Mouse (Mus musculus): ENCODE measurements around the gene Msh6. TPM values are rescaled to one million over a fixed set of nuclear protein-coding genes. Genes with fewer than 3 reads are reported as not detected.
"Not testable (repeated sequence)": the region's sequence is repeated elsewhere in the genome, so short reads cannot be mapped to it uniquely, and the experiment has no call there.

Gene Msh6
- polyA plus RNA-seq, 1 experiment from 2014 or later, result 32.6 TPM

DNA sequence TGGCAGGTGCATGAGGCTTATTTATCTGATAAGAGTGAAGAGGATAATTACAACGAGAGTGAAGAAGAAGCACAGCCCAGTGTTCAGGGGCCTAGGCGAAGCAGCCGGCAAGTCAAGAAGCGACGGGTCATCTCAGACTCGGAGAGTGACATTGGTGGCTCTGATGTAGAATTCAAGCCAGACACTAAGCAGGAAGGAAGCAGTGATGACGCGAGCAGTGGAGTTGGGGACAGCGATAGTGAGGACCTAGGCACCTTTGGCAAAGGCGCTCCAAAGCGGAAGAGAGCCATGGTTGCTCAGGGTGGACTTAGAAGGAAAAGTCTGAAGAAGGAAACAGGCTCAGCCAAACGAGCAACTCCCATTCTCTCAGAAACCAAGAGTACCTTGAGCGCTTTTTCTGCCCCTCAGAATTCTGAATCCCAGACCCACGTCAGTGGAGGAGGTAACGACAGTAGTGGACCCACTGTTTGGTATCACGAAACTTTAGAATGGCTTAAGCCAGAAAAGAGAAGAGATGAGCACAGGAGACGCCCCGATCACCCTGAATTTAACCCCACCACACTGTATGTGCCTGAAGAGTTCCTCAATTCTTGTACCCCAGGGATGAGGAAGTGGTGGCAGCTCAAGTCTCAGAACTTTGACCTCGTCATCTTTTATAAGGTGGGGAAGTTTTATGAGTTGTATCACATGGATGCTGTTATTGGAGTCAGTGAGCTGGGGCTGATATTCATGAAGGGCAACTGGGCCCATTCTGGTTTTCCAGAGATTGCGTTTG, 9.8 kb downstream of the Msh6 start:
- H3K4me3 ChIP-seq (replicated peaks), result no peak overlapping the region
- 83% methylated on average over 20 of the region's 20 CpGs for WGBS (ENCODE audit: insufficient replicate concordance)
- H3K9me3 ChIP-seq (replicated peaks), result no peaks in the 10 kb centered on the region
- no peak for DNase-seq
- no peak for ATAC-seq (ENCODE audit: low read depth)
- peaks cover 8% of the 10 kb centered on the region for H3K4me1 ChIP-seq (replicated peaks)
- no peak overlapping the region for H3K4me2 ChIP-seq
- no peak overlapping the region for H3K9ac ChIP-seq
- peaks cover 92% of the 10 kb centered on the region for H3K36me3 ChIP-seq
- no peaks in the 10 kb centered on the region for H3K27me3 ChIP-seq
- H3K27ac ChIP-seq, result no peak overlapping the region

DNA sequence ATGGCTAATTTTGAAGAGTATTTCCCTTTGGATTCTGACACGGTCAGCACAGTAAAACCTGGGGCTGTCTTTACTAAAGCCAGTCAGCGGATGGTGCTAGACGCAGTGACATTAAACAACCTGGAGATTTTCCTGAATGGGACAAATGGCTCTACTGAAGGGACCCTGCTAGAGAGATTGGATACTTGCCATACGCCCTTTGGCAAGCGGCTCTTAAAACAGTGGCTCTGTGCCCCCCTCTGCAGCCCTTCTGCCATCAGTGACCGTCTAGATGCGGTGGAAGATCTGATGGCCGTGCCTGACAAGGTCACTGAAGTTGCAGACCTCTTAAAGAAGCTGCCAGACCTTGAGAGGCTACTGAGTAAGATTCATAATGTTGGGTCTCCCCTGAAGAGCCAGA, 11.1 kb downstream of the Msh6 start:
- DNase-seq (no peak), ATAC-seq (ENCODE audit: low read depth) (no peak)
- no peak overlapping the region for H3K27ac ChIP-seq
- no peak overlapping the region for H3K4me3 ChIP-seq (replicated peaks)
- no peak overlapping the region for H3K4me2 ChIP-seq
- H3K4me1 ChIP-seq (replicated peaks), result peaks cover 8% of the 10 kb centered on the region
- no peaks in the 10 kb centered on the region for H3K9me3 ChIP-seq (replicated peaks)
- H3K27me3 ChIP-seq, result no peaks in the 10 kb centered on the region
- no peak overlapping the region for H3K9ac ChIP-seq
- H3K36me3 ChIP-seq, result peaks cover 97% of the 10 kb centered on the region
- WGBS (ENCODE audit: insufficient replicate concordance), result 90% methylated on average over 8 of the region's 8 CpGs

DNA sequence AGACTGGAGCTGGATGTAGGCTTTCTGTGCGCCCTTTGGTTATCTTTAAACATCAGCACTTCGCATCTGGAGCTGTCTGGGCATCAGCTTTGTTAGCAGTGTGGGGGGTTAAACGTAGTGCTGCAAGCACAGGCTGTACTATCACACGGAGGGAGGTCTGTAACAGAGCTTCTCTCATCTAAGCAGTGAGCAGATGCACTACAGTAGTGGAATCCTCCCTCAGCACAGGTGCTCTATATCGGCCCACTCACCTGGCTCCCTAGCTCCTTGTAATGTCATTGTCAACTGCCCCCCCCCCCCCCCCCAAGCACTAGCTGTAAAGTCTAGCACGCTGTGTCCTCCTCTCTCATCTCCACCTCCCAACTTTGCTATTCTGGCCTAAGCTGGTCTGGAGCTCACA, 12.6 kb downstream of the Msh6 start:
- no peak for DNase-seq
- Histone ChIP-seq H3K4me2 (no peak overlapping the region), H3K4me1 (replicated peaks) (peaks cover 8% of the 10 kb centered on the region), H3K9ac (no peak overlapping the region), H3K9me3 (replicated peaks) (no peaks in the 10 kb centered on the region), H3K4me3 (replicated peaks) (no peak overlapping the region), H3K36me3 (peaks cover 99% of the 10 kb centered on the region), H3K27ac (no peak overlapping the region), H3K27me3 (no peaks in the 10 kb centered on the region)
- no peak for ATAC-seq (ENCODE audit: low read depth)
- 56% methylated on average over 6 of the region's 6 CpGs for WGBS (ENCODE audit: insufficient replicate concordance)

DNA sequence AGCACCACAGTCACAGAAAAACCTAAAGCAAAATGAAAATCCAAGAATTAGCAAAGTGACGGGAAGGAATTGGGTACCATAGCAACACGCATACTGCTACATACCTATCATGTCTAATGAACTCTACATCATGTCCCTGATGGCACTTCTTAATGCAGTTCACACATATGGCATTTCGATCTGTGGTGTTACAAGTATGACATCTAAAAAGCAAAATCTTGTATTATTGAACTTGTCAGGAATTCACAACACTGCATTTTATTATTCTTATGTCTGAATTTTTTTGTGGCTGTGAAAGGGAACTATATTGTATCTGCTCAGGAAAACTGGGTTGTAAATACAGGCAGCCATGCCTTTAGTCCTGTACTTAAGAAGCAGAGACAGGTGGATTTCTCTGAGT, 17.3 kb downstream of the Msh6 start:
- H3K4me1 ChIP-seq (replicated peaks), result peaks cover 4% of the 10 kb centered on the region; the same call in 1 of the 2 replicates
- peaks cover 85% of the 10 kb centered on the region for H3K36me3 ChIP-seq
- ATAC-seq (ENCODE audit: low read depth) (no peak), DNase-seq (no peak)
- no peak overlapping the region for H3K9ac ChIP-seq
- no peaks in the 10 kb centered on the region for H3K27me3 ChIP-seq
- no peak overlapping the region for H3K4me2 ChIP-seq
- WGBS (ENCODE audit: insufficient replicate concordance), result 90% methylated on average over 3 of the region's 3 CpGs
- H3K9me3 ChIP-seq (replicated peaks), result no peaks in the 10 kb centered on the region
- H3K4me3 ChIP-seq (replicated peaks), result no peak overlapping the region
- no peak overlapping the region for H3K27ac ChIP-seq

DNA sequence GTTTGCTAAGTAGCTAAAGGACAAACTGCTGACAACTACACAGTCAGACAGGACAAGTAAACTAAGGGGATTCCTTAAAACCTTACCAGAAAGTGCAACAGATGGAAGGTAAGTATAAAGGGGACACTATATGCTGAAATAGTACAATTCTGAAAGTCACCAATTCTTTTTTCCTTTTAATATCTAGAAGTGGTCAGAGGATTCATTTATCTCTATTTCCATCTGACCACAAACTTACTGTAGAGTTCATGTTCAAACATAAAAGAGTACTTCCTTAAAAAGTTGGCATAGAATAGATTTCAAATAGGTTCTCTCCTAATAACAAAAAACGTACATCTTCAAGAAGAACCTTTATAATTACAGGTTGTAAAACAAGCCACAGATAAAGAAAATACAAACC, 18.5 kb downstream of the Msh6 start:
- H3K4me3 ChIP-seq (replicated peaks), result no peak overlapping the region
- H3K9me3 ChIP-seq (replicated peaks), result no peaks in the 10 kb centered on the region
- DNase-seq (no peak), ATAC-seq (ENCODE audit: low read depth) (no peak)
- no peak overlapping the region for H3K4me2 ChIP-seq
- WGBS (ENCODE audit: insufficient replicate concordance), result 57% methylated on average over 1 of the region's 1 CpGs
- peaks cover 82% of the 10 kb centered on the region for H3K36me3 ChIP-seq
- H3K27me3 ChIP-seq, result no peaks in the 10 kb centered on the region
- no peaks in the 10 kb centered on the region for H3K4me1 ChIP-seq (replicated peaks)
- H3K27ac ChIP-seq, result no peak overlapping the region
- no peak overlapping the region for H3K9ac ChIP-seq

DNA sequence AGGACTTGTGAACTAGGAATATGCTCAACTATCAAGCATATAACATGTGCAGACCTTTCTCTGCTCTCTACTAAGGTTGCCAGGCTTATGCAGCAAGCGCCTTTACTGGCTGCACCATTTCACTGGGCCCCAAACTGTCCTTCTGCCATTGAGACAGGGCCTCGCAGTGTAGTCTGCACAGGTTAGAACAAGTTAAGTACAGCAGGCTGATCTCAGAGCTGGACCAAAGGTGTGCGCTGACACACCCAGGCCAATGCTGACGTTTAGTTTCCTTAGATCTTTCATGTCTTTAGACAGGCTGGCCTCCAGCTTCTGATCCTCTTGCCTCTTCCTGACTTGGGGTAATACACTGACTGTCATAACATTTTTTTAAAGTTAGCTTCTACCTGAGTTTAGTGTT, 22.9 kb downstream of the Msh6 start:
- Histone ChIP-seq H3K4me3 (replicated peaks) (no peak overlapping the region), H3K36me3 (peaks cover 69% of the 10 kb centered on the region), H3K27me3 (no peaks in the 10 kb centered on the region), H3K4me2 (no peak overlapping the region), H3K27ac (no peak overlapping the region), H3K4me1 (replicated peaks) (no peaks in the 10 kb centered on the region), H3K9me3 (replicated peaks) (no peaks in the 10 kb centered on the region), H3K9ac (no peak overlapping the region)
- DNase-seq (no peak), ATAC-seq (ENCODE audit: low read depth) (no peak)
- 77% methylated on average over 4 of the region's 4 CpGs for WGBS (ENCODE audit: insufficient replicate concordance)

DNA sequence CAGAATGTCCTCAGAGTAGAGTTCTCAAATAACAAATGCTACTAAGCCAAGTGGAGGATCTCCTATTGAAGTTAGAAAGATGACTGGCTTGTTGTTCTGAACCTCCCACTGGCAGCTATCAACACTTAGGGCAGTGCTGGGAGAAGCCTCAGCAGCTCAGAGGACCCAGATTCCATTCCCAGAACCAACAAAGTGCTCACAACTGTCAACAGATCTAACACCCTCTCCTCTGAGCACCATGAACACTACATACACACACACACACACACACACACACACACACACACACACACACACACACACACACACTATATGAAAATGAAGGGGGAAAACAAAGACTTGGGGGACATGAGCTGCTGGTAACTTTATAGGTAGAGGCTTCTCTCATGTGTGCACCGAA, 30.0 kb downstream of the Msh6 start:
- Histone ChIP-seq H3K36me3 (peaks cover 52% of the 10 kb centered on the region), H3K27ac (no peak overlapping the region), H3K4me2 (no peak overlapping the region), H3K27me3 (no peaks in the 10 kb centered on the region), H3K4me1 (replicated peaks) (no peaks in the 10 kb centered on the region), H3K9me3 (replicated peaks) (no peaks in the 10 kb centered on the region), H3K4me3 (replicated peaks) (no peak overlapping the region), H3K9ac (no peak overlapping the region)
- no peak for DNase-seq
- no peak for ATAC-seq (ENCODE audit: low read depth)
- 70% methylated on average over 1 of the region's 1 CpGs for WGBS (ENCODE audit: insufficient replicate concordance)

DNA sequence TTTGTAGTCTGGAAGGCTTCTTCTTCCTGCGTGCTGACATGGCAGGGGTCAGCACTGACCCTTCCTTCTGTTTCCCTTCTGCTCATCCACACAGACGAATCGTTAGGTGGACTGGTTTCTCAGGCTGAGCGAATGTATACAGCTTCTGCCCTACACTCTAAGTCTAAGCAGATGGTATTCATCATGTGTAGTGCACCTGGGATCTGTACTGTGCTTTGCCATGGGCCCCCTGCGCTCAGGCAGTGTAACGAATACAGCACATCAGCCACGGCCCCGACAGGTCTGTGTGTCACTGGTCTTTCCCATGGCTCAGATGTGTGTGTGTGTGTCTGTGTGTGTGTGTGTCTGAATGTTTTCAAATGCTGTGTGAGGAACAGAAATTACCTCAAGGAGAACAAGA, 32.1 kb downstream of the Msh6 start:
- DNase-seq (no peak), ATAC-seq (ENCODE audit: low read depth) (no peak)
- peaks cover 53% of the 10 kb centered on the region for H3K36me3 ChIP-seq
- H3K4me1 ChIP-seq (replicated peaks), result no peaks in the 10 kb centered on the region
- no peaks in the 10 kb centered on the region for H3K9me3 ChIP-seq (replicated peaks)
- H3K4me3 ChIP-seq (replicated peaks), result no peak overlapping the region
- no peak overlapping the region for H3K27ac ChIP-seq
- 78% methylated on average over 8 of the region's 8 CpGs for WGBS (ENCODE audit: insufficient replicate concordance)
- H3K4me2 ChIP-seq, result no peak overlapping the region
- no peak overlapping the region for H3K9ac ChIP-seq
- no peaks in the 10 kb centered on the region for H3K27me3 ChIP-seq

DNA sequence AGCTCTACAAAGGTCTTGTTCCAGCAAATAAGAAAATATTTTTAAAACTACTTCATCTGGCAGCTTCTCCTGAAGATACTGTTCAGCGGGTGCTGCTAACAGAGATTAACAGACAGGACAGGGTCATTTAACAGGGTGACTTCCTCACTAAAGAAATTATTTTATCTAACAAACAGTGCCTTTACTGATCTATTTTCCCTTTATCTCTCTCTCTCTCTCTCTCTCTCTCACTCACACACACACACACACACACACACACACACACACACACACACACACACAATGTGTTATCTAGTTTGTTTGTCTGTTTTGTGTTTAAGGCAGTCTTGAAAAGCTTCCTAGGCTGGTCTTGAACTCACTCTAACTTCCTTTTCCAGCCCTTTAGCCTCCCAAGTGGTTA, 39.6 kb downstream of the Msh6 start:
- Histone ChIP-seq H3K9me3 (replicated peaks) (no peaks in the 10 kb centered on the region), H3K9ac (no peak overlapping the region), H3K27me3 (no peaks in the 10 kb centered on the region), H3K36me3 (peaks cover 51% of the 10 kb centered on the region), H3K4me1 (replicated peaks) (0 out of 2 replicates have a peak, but pooled peaks cover 2% of the 10 kb centered on the region), H3K4me2 (no peak overlapping the region), H3K27ac (no peak overlapping the region), H3K4me3 (replicated peaks) (no peak overlapping the region)
- WGBS (ENCODE audit: insufficient replicate concordance), result 92% methylated on average over 1 of the region's 1 CpGs
- no peak for ATAC-seq (ENCODE audit: low read depth)
- no peak for DNase-seq

DNA sequence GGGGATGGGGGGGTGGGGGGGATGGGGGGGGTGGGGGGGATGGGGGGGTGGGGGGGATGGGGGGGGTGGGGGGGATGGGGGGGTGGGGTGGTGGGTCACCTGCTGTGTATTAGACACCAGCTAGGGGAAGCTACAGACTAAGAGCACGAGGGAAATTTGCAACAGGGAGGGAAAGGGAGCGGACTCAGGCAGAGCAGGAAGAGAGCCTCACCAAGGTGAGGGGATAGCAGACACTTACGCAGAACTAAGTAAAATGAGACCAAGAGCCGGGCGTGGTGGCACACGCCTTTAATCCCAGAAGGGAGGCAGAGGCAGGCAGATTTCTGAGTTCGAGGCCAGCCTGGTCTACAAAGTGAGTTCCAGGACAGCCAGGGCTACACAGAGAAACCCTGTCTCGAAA, 41.2 kb downstream of the Msh6 start:
- DNase-seq; H3K9me3 ChIP-seq (replicated peaks); H3K27ac ChIP-seq; H3K9ac ChIP-seq; H3K4me3 ChIP-seq (replicated peaks); H3K27me3 ChIP-seq; ATAC-seq (ENCODE audit: low read depth); H3K4me1 ChIP-seq (replicated peaks); H3K4me2 ChIP-seq: not testable (repeated sequence)
- 88% methylated on average over 8 of the region's 8 CpGs for WGBS (ENCODE audit: insufficient replicate concordance)
- peaks cover 39% of the 10 kb centered on the region for H3K36me3 ChIP-seq

DNA sequence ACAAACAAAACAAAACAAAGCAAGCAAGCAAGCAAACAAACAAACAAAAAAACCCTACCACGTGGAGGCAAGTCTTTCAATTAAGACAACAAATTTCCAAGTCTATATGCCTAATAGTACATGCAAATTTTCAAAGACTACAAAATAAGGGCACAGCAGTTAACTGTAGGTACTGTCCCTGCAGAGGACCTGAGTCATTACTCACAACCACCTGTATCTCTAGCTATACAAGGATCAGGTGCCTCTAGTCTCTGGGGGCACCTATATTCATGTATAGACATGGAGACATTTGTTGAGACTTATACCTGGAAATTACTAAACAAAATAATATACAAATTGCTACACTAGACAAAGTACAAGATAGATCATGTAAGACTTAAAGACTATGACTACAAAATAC, 49.1 kb downstream of the Msh6 start:
- Histone ChIP-seq H3K4me3 (replicated peaks) (no peak overlapping the region), H3K27ac (no peak overlapping the region), H3K36me3 (no peaks in the 10 kb centered on the region), H3K9ac (no peak overlapping the region), H3K4me2 (no peak overlapping the region), H3K9me3 (replicated peaks) (no peaks in the 10 kb centered on the region), H3K27me3 (no peaks in the 10 kb centered on the region), H3K4me1 (replicated peaks) (peaks cover 16% of the 10 kb centered on the region)
- ATAC-seq (ENCODE audit: low read depth) (no peak), DNase-seq (no peak)
- WGBS (ENCODE audit: insufficient replicate concordance), result 54% methylated on average over 1 of the region's 1 CpGs

DNA sequence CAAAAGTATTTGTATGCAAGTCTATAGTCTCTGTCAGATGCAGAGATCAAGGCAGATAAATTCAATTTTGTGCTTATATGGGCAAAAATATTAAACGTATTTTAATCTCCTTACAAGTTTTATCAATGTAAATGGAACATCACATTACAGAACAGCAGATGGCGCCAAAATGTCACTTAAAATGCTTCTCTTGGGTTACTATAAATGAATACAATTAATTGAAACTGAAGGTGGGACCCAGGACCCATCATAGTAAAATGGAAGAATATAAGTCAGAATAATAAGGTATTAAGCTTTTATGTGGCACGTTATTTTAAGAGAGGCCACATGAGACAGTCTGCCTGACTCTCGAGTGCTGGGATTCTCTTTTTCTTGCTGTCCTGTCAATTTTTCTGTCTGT, 50.4 kb downstream of the Msh6 start:
- no peak for ATAC-seq (ENCODE audit: low read depth)
- Histone ChIP-seq H3K36me3 (no peaks in the 10 kb centered on the region), H3K9ac (no peak overlapping the region), H3K9me3 (replicated peaks) (no peaks in the 10 kb centered on the region), H3K4me1 (replicated peaks) (peaks cover 20% of the 10 kb centered on the region), H3K4me3 (replicated peaks) (no peak overlapping the region), H3K27ac (no peak overlapping the region), H3K27me3 (no peaks in the 10 kb centered on the region), H3K4me2 (no peak overlapping the region)
- 41% methylated on average over 4 of the region's 4 CpGs for WGBS (ENCODE audit: insufficient replicate concordance)
- DNase-seq, result no peak
